Mouse (Mus musculus): ENCODE measurements around the gene Pnp.
"Not testable (repeated sequence)": the region's sequence is repeated elsewhere in the genome, so short reads cannot be mapped to it uniquely, and the experiment has no call there.

DNA sequence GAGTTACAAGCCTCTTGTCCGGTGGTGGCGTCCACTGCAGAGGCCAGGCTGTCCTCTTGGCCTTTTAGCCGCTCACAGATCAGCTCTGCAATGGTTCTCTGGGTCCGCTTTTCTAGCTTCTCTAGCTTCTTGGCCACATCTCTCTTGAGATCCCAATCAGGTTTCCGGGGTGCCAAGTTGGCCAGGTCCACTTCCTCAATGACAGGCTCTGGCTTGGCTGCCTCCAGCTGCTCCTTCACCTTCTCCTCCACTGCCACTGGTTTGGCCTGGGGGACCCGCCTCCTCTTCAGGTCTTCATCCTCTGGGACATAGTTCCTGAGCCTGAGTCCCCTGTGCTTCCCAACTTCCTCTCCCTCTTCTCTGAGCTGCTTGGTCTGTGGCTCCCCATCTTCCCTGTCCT lies 47.6 kb downstream of the Pnp start:
- TF ChIP-seq CTCF (IDR thresholded peaks at IDR 0.05; ENCODE audit: extremely low read depth, insufficient read length, insufficient replicate concordance, low read depth, low read length); POLR2A (IDR thresholded peaks at IDR 0.05; ENCODE audit: low read depth, low read length): not testable (repeated sequence)
